Mouse (Mus musculus): ENCODE results near the gene Tmem177. TPM values are rescaled to one million over a fixed set of nuclear protein-coding genes. Genes with fewer than 3 reads are reported as not detected.

Tmem177 gene
- total RNA-seq, 2 experiments from 2014 or later: 6.2 to 6.6 TPM

- no peak for DNase-seq (ENCODE audit: extremely low spot score in 1 of 2, low spot score in 1 of 2)
Observed at GRCm38 (mm10) chr1:119891865-119892264, 21.1 kb downstream of the Tmem177 start.

- DNase-seq (ENCODE audit: extremely low spot score in 1 of 2, low spot score in 1 of 2): no peak
Observed at GRCm38 (mm10) chr1:119891149-119891548, 21.9 kb downstream of the Tmem177 start.

- no peak for DNase-seq (ENCODE audit: extremely low spot score in 1 of 2, low spot score in 1 of 2)
Observed at GRCm38 (mm10) chr1:119889347-119889746, 23.7 kb downstream of the Tmem177 start.

- no peak for DNase-seq (ENCODE audit: extremely low spot score in 1 of 2, low spot score in 1 of 2)
Observed at GRCm38 (mm10) chr1:119886320-119886719, 26.7 kb downstream of the Tmem177 start.

- no peak for DNase-seq (ENCODE audit: extremely low spot score in 1 of 2, low spot score in 1 of 2)
Observed at GRCm38 (mm10) chr1:119884272-119884671, 28.7 kb downstream of the Tmem177 start.

GRCm38 (mm10) chr1:119878909-119879308 lies 34.1 kb downstream of the Tmem177 start:
- peak in 1 of 2 experiments; percentile 46 for DNase-seq (ENCODE audit: extremely low spot score in 1 of 2, low spot score in 1 of 2)

GRCm38 (mm10) chr1:119877469-119877868 lies 35.5 kb downstream of the Tmem177 start:
- DNase-seq (ENCODE audit: extremely low spot score in 1 of 2, low spot score in 1 of 2): no peak

- no peak for DNase-seq (ENCODE audit: extremely low spot score in 1 of 2, low spot score in 1 of 2)
Observed at GRCm38 (mm10) chr1:119868395-119869161, 44.4 kb downstream of the Tmem177 start.

- no peak for DNase-seq (ENCODE audit: extremely low spot score in 1 of 2, low spot score in 1 of 2)
Observed at GRCm38 (mm10) chr1:119867300-119867699, 45.7 kb downstream of the Tmem177 start.

GRCm38 (mm10) chr1:119865311-119865710 lies 47.7 kb downstream of the Tmem177 start:
- no peak for DNase-seq (ENCODE audit: extremely low spot score in 1 of 2, low spot score in 1 of 2)

- no peak for DNase-seq (ENCODE audit: extremely low spot score in 1 of 2, low spot score in 1 of 2)
Observed at GRCm38 (mm10) chr1:119863507-119864296, 49.3 kb downstream of the Tmem177 start.

- DNase-seq (ENCODE audit: extremely low spot score in 1 of 2, low spot score in 1 of 2): no peak
Observed at GRCm38 (mm10) chr1:119859566-119859965, 53.4 kb downstream of the Tmem177 start.

Other genes starting within 250 kb of the Tmem177 start
- 10 to 100 TPM; 60.7 to 63.4 TPM for gene Ptpn4, start 75.6 kb downstream of the Tmem177 start, total RNA-seq (2021)
- under 1 TPM; 0.15 to 0.42 TPM for gene Cfap221, start 84.0 kb upstream of the Tmem177 start, total RNA-seq (2021)
- 1 to 10 TPM; 1.0 to 1.7 TPM for gene Sctr, start 93.7 kb upstream of the Tmem177 start, total RNA-seq (2021)
- gene Tmem37, start 160.9 kb upstream of the Tmem177 start, total RNA-seq (2021): 1 to 10 TPM in 1 of 2 experiments, under 1 TPM in 1; 0.94 to 1.1 TPM
- gene Dbi, start 207.9 kb upstream of the Tmem177 start, total RNA-seq (2021): 100 to 1,000 TPM; 387 to 439 TPM
- 10 to 100 TPM in 1 of 2 experiments, 1 to 10 TPM in 1; 9.2 to 10.1 TPM for gene 3110009E18Rik, start 208.0 kb upstream of the Tmem177 start, total RNA-seq (2021)

All from layer of hippocampus, postnatal 25 days (tissue).